Mouse (Mus musculus): ENCODE measurements around the gene St3gal3. TPM values are rescaled to one million over a fixed set of nuclear protein-coding genes. Genes with fewer than 3 reads are reported as not detected.

The St3gal3 gene
- total and polyA plus RNA-seq, 3 experiments: 54.9 to 70.6 (median 55.8) TPM

DNA sequence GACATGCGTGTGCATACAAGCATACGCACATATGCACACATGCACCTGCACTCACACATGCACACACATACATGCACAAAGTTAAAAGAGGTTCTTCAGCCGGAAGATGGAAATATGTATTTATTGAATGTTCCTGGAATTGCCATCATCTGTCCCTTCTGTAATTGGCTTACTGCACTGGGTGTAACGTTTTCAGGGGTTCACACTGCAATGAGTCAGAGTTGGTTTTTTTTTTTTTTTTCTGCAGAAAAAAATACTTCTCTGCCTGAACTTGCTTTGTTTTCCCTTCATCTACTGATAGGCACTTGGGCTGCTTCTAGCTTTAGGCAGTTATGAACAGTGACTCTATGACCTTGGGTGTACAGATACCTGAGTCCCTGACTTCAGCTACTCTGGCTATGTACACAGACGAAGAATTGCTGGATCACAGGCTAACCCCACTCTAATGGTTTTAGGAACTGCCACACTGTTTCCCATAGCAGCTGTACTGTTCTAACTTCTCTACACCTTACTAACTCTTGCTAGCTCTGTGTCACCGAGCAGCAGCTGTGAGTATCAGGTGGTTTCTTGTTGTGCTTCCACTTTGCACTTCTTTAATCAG is 126.2 kb downstream of the St3gal3 start:
- H3K36me3 ChIP-seq (ENCODE audit: control insufficient read depth, insufficient read depth, low read length): no peaks in the 10 kb centered on the region
- peak in 1 of 2 experiments; percentile 16 for DNase-seq
- intact Hi-C loops (cut with DNase I): no loop called here
- peak overlapping the region; percentile 34; the same call in 1 of the 2 replicates for H3K9ac ChIP-seq (ENCODE audit: low read depth, low read length)
- no peaks in the 10 kb centered on the region for H3K79me2 ChIP-seq (replicated peaks; ENCODE audit: control insufficient read depth, insufficient read depth, low read length)
- no peaks in the 10 kb centered on the region for H3K27me3 ChIP-seq (ENCODE audit: control insufficient read depth, insufficient read depth, low read length)
- WGBS: 63% methylated on average over 6 of the region's 6 CpGs
- H3K27ac ChIP-seq: no peak overlapping the region
- H3K4me1 ChIP-seq (ENCODE audit: control insufficient read depth, insufficient read depth, low read length): no peaks in the 10 kb centered on the region; the same call in 1 of the 2 replicates
- TF ChIP-seq EP300 (IDR thresholded peaks at IDR 0.05; ENCODE audit: insufficient read depth, low read depth, low read length): no peak
- no peak for TF ChIP-seq POLR2A (IDR thresholded peaks at IDR 0.05; ENCODE audit: insufficient read depth, low read depth, low read length)
- TF ChIP-seq CTCF (IDR thresholded peaks at IDR 0.05): no peak
- no peak overlapping the region for H3K4me3 ChIP-seq

DNA sequence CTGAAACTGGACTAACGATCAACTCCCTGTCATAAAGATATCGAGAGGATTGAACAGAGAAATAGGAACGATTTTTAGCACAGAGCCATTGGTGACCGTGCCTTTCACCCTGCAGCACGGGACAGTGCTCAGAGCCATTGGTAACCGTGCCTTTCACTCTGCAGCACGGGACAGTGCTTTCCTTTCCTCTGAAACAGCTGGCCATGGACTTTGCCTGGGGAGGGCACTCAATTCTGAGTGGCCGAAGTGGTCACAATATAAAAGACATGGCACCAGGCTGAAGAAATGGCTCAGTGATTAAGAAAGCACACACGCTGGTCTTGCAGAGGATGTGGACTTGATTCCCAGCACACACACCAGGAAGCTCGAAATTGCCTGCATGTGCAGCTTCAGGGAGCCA is 133.4 kb downstream of the St3gal3 start:
- H3K4me3 ChIP-seq: no peak overlapping the region
- no peak overlapping the region for H3K27ac ChIP-seq
- intact Hi-C loops (cut with DNase I): no loop called here
- H3K79me2 ChIP-seq (replicated peaks; ENCODE audit: control insufficient read depth, insufficient read depth, low read length): no peaks in the 10 kb centered on the region
- WGBS: 85% methylated on average over 10 of the region's 10 CpGs
- peak in 1 of 2 experiments; percentile 8 for DNase-seq
- H3K36me3 ChIP-seq (ENCODE audit: control insufficient read depth, insufficient read depth, low read length): no peaks in the 10 kb centered on the region
- no peak overlapping the region for H3K9ac ChIP-seq (ENCODE audit: low read depth, low read length)
- no peaks in the 10 kb centered on the region for H3K27me3 ChIP-seq (ENCODE audit: control insufficient read depth, insufficient read depth, low read length)
- H3K4me1 ChIP-seq (ENCODE audit: control insufficient read depth, insufficient read depth, low read length): peaks cover 5% of the 10 kb centered on the region
- TF ChIP-seq CTCF (IDR thresholded peaks at IDR 0.05) (no peak), EP300 (IDR thresholded peaks at IDR 0.05; ENCODE audit: insufficient read depth, low read depth, low read length) (no peak), POLR2A (IDR thresholded peaks at IDR 0.05; ENCODE audit: insufficient read depth, low read depth, low read length) (no peak)

GRCm38 (mm10) chr4:118000605-118001208 is 134.0 kb downstream of the St3gal3 start:
- H3K27ac ChIP-seq: no peak overlapping the region
- no peak overlapping the region for H3K9ac ChIP-seq (ENCODE audit: low read depth, low read length)
- no peak for TF ChIP-seq EP300 (IDR thresholded peaks at IDR 0.05; ENCODE audit: insufficient read depth, low read depth, low read length)
- TF ChIP-seq POLR2A (IDR thresholded peaks at IDR 0.05; ENCODE audit: insufficient read depth, low read depth, low read length): no peak
- no peak for TF ChIP-seq CTCF (IDR thresholded peaks at IDR 0.05)
- H3K36me3 ChIP-seq (ENCODE audit: control insufficient read depth, insufficient read depth, low read length): no peaks in the 10 kb centered on the region
- no peak overlapping the region for H3K4me3 ChIP-seq
- no peaks in the 10 kb centered on the region for H3K79me2 ChIP-seq (replicated peaks; ENCODE audit: control insufficient read depth, insufficient read depth, low read length)
- no peaks in the 10 kb centered on the region for H3K27me3 ChIP-seq (ENCODE audit: control insufficient read depth, insufficient read depth, low read length)
- H3K4me1 ChIP-seq (ENCODE audit: control insufficient read depth, insufficient read depth, low read length): peaks cover 5% of the 10 kb centered on the region
- intact Hi-C loops (cut with DNase I): no loop called here
- WGBS: 61% methylated on average over 10 of the region's 10 CpGs
- peak in 1 of 2 experiments; percentile 9 for DNase-seq

DNA sequence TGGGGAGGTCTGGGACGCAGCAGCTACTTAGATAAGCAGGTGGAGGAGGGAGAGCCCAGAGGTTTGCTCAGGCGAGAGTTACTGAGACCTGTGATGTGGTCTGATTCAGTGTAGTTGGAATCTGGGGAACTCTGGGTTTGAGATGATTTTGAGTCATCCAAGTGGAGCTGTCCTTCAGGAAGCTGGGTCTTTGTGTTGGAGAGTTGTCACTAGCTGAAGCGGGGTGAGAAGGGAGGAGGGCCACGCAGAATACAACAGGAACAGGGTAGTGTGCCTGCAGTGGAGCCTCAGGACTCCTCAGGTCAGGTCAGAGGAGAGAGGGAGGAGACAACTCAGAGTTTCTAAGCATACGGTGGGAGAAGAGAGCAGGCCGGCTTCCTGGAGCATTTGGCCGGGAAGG is 134.8 kb downstream of the St3gal3 start:
- H3K4me1 ChIP-seq (ENCODE audit: control insufficient read depth, insufficient read depth, low read length): peaks cover 5% of the 10 kb centered on the region
- no peaks in the 10 kb centered on the region for H3K27me3 ChIP-seq (ENCODE audit: control insufficient read depth, insufficient read depth, low read length)
- no peak overlapping the region for H3K27ac ChIP-seq
- no peak for DNase-seq
- H3K4me3 ChIP-seq: no peak overlapping the region
- 54% methylated on average over 7 of the region's 7 CpGs for WGBS
- H3K9ac ChIP-seq (ENCODE audit: low read depth, low read length): no peak overlapping the region
- intact Hi-C loops (cut with DNase I): no loop called here
- no peak for TF ChIP-seq CTCF (IDR thresholded peaks at IDR 0.05)
- TF ChIP-seq POLR2A (IDR thresholded peaks at IDR 0.05; ENCODE audit: insufficient read depth, low read depth, low read length): no peak
- TF ChIP-seq EP300 (IDR thresholded peaks at IDR 0.05; ENCODE audit: insufficient read depth, low read depth, low read length): no peak
- H3K79me2 ChIP-seq (replicated peaks; ENCODE audit: control insufficient read depth, insufficient read depth, low read length): no peaks in the 10 kb centered on the region
- H3K36me3 ChIP-seq (ENCODE audit: control insufficient read depth, insufficient read depth, low read length): no peaks in the 10 kb centered on the region

- intact Hi-C loops (cut with DNase I): no loop called here
- Histone ChIP-seq H3K79me2 (replicated peaks; ENCODE audit: control insufficient read depth, insufficient read depth, low read length) (no peaks in the 10 kb centered on the region), H3K27ac (no peak overlapping the region; the same call in 1 of the 2 replicates), H3K4me1 (ENCODE audit: control insufficient read depth, insufficient read depth, low read length) (peaks cover 5% of the 10 kb centered on the region), H3K27me3 (ENCODE audit: control insufficient read depth, insufficient read depth, low read length) (no peaks in the 10 kb centered on the region), H3K36me3 (ENCODE audit: control insufficient read depth, insufficient read depth, low read length) (no peaks in the 10 kb centered on the region), H3K9ac (ENCODE audit: low read depth, low read length) (no peak overlapping the region), H3K4me3 (no peak overlapping the region; the same call in 1 of the 2 replicates)
- 25% methylated on average over 20 of the region's 20 CpGs for WGBS
- no peak for TF ChIP-seq POLR2A (IDR thresholded peaks at IDR 0.05; ENCODE audit: insufficient read depth, low read depth, low read length)
- no peak for TF ChIP-seq EP300 (IDR thresholded peaks at IDR 0.05; ENCODE audit: insufficient read depth, low read depth, low read length)
- peak; percentile 41 for TF ChIP-seq CTCF (IDR thresholded peaks at IDR 0.05)
- DNase-seq: peak; percentile 53 to 58
Observed at GRCm38 (mm10) chr4:117997381-117998269, 137.1 kb downstream of the St3gal3 start.
